Mouse (Mus musculus) MEL (cell line): Measurements from ENCODE around the gene Kcnn1.

Experiments used
- BHLHE40 ChIP-seq: IDR thresholded peaks from 2 replicates; pipeline ENCODE4 v1.6.1; 2012; ENCODE audit warnings: low read depth, mild to moderate bottlenecking, inconsistent platforms, low read length, improper control_type of control experiment, borderline replicate concordance
- CTCF ChIP-seq, 3 experiments: IDR thresholded peaks in 2 of 3; conservative IDR thresholded peaks in 1 of 3; 2 replicates each; pipeline ENCODE4 v1.5.1; 2011 to 2012; ENCODE audit warnings: low read length in 3 of 3, low read depth in 2 of 3, mild to moderate bottlenecking in 2 of 3, improper control_type of control experiment in 1 of 3, inconsistent platforms in 1 of 3, mixed read lengths in 1 of 3, moderate library complexity in 1 of 3; ENCODE audit not compliant: control insufficient read depth in 1 of 3, insufficient read depth in 1 of 3, poor library complexity in 1 of 3, severe bottlenecking in 1 of 3
- MAZ ChIP-seq: IDR thresholded peaks from 2 replicates; pipeline ENCODE4 v1.6.1; 2012; ENCODE audit warnings: low read depth, mild to moderate bottlenecking, inconsistent platforms, low read length, improper control_type of control experiment
- MEF2A ChIP-seq: IDR thresholded peaks from 2 replicates; pipeline ENCODE4 v1.6.1; 2014; ENCODE audit warnings: low read depth, mild to moderate bottlenecking, inconsistent platforms, low read length, improper control_type of control experiment; ENCODE audit not compliant: poor library complexity, insufficient replicate concordance, severe bottlenecking; ENCODE audit errors: extremely low read depth
- MYB ChIP-seq: IDR thresholded peaks from 2 replicates; pipeline ENCODE4 v1.6.1; 2011; ENCODE audit warnings: mild to moderate bottlenecking, low read depth, low read length, improper control_type of control experiment
- NRF1 ChIP-seq: IDR thresholded peaks from 2 replicates; pipeline ENCODE4 v1.6.1; 2014; ENCODE audit warnings: low read depth, mild to moderate bottlenecking, inconsistent platforms, low read length, improper control_type of control experiment, moderate library complexity; ENCODE audit not compliant: poor library complexity, insufficient read depth, severe bottlenecking
- POLR2A ChIP-seq, 2 experiments: IDR thresholded peaks; 2 replicates each; pipeline ENCODE4 v1.6.1; 2011 to 2012; ENCODE audit warnings: low read length in 2 of 2, mild to moderate bottlenecking in 2 of 2, control low read depth in 1 of 2, improper control_type of control experiment in 1 of 2, low read depth in 1 of 2, moderate library complexity in 1 of 2; ENCODE audit not compliant: control insufficient read depth in 1 of 2, insufficient read depth in 1 of 2, poor library complexity in 1 of 2
- RAD21 ChIP-seq: IDR thresholded peaks from 2 replicates; pipeline ENCODE4 v1.6.1; 2011; ENCODE audit warnings: mild to moderate bottlenecking, low read depth, low read length, improper control_type of control experiment
- SIN3A ChIP-seq: IDR thresholded peaks from 2 replicates; pipeline ENCODE4 v1.6.1; 2012; ENCODE audit warnings: low read length, improper control_type of control experiment, inconsistent platforms
- UBTF ChIP-seq: IDR thresholded peaks from 2 replicates; pipeline ENCODE4 v1.6.1; 2012; ENCODE audit warnings: low read depth, mild to moderate bottlenecking, inconsistent platforms, low read length, improper control_type of control experiment, moderate library complexity, borderline replicate concordance; ENCODE audit not compliant: insufficient read depth
- USF2 ChIP-seq, 2 experiments: IDR thresholded peaks; 2 replicates each; pipeline ENCODE4 v1.6.1; 2011 to 2012; ENCODE audit warnings: improper control_type of control experiment in 2 of 2, low read length in 2 of 2, borderline replicate concordance in 1 of 2, inconsistent platforms in 1 of 2, low read depth in 1 of 2, mild to moderate bottlenecking in 1 of 2; ENCODE audit not compliant: insufficient read depth in 1 of 2
- ZC3H11A ChIP-seq: IDR thresholded peaks from 2 replicates; pipeline ENCODE4 v1.6.1; 2012; ENCODE audit warnings: low read depth, mild to moderate bottlenecking, inconsistent platforms, low read length, improper control_type of control experiment
- ZNF384 ChIP-seq: IDR thresholded peaks from 2 replicates; pipeline ENCODE4 v1.6.1; 2012; ENCODE audit warnings: low read depth, mild to moderate bottlenecking, inconsistent platforms, low read length, improper control_type of control experiment

DNA sequence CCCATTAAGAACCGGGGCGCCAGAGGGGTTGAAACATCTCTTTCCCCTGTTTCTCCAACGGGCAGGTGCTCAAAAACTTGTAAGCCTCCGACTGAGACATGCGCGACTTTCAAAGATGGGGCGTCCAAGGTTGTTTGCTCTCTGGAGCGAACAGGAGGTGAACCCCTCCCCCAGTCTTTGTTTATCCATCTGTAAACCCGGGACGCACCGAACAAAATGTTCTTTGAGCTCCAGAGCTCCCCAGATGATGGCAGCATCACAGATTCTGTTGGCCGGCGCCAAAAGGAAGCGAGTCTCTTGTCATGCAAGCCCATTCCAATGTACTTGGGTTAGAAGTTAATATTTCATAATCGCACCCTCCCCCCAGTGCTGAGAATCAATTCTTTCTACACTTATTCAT, 64.8 kb downstream of the Kcnn1 start:
- no peak for TF ChIP-seq MEF2A
- TF ChIP-seq POLR2A (IDR thresholded peaks at IDR 0.05; ENCODE audit: control insufficient read depth in 1 of 2, insufficient read depth in 1 of 2, low read depth in 1 of 2, low read length in 2 of 2, poor library complexity in 1 of 2), result no peak
- TF ChIP-seq UBTF, result no peak
- TF ChIP-seq CTCF (IDR thresholded peaks at IDR 0.05 in 2 of 3, conservative IDR thresholded peaks at IDR 0.05 in 1 of 3; ENCODE audit: control insufficient read depth in 1 of 3, insufficient read depth in 1 of 3, low read depth in 2 of 3, low read length in 3 of 3, poor library complexity in 1 of 3, severe bottlenecking in 1 of 3), result no peak
- no peak for TF ChIP-seq BHLHE40
- TF ChIP-seq SIN3A, result no peak
- no peak for TF ChIP-seq MAZ
- no peak for TF ChIP-seq ZC3H11A
- TF ChIP-seq USF2 (IDR thresholded peaks at IDR 0.05; ENCODE audit: borderline replicate concordance in 1 of 2, insufficient read depth in 1 of 2, low read depth in 1 of 2, low read length in 2 of 2), result no peak
- no peak for TF ChIP-seq RAD21
- no peak for TF ChIP-seq ZNF384
- TF ChIP-seq NRF1, result no peak
- no peak for TF ChIP-seq MYB
